Mouse (Mus musculus) midbrain, embryonic 14.5 days (tissue): ENCODE data around the gene Dmwd. TPM values are rescaled to one million over a fixed set of nuclear protein-coding genes. Genes with fewer than 3 reads are reported as not detected.

Experiments used
- ATAC-seq: fragments of 200-750 bp; cut with Nextera tagmentation; 2 replicates; pipeline ENCODE4 v1.8.0; 2017; ENCODE audit warnings: moderate number of reproducible peaks, moderate library complexity; ENCODE audit not compliant: low FRiP score, low TSS enrichment
- DNase-seq: peaks from one replicate; pipeline ENCODE4 v3.0.0-alpha.2; 2015
- H3K27ac ChIP-seq: fragments of 300-500 bp; sonication (generic); replicated peaks from 2 replicates; pipeline ENCODE4 v1.5.1; 2014; ENCODE audit warnings: mild to moderate bottlenecking, low read depth, low read length, moderate library complexity
- H3K27me3 ChIP-seq: fragments of 300-500 bp; sonication (generic); 2 replicates; pipeline ENCODE4 v1.6.1; 2014; ENCODE audit warnings: low read length, control low read depth, mixed read lengths; ENCODE audit not compliant: control insufficient read depth, insufficient read depth
- H3K36me3 ChIP-seq: fragments of 300-500 bp; sonication (generic); 2 replicates; pipeline ENCODE4 v1.6.1; 2014; ENCODE audit warnings: low read length, control low read depth; ENCODE audit not compliant: control insufficient read depth, insufficient read depth
- H3K4me1 ChIP-seq: fragments of 300-500 bp; sonication (generic); 2 replicates; pipeline ENCODE4 v1.6.1; 2014; ENCODE audit warnings: mild to moderate bottlenecking, antibody characterized with exemption, low read length, control low read depth; ENCODE audit not compliant: control insufficient read depth, insufficient read depth
- H3K4me2 ChIP-seq: fragments of 300-500 bp; sonication (generic); 2 replicates; pipeline ENCODE4 v1.6.1; 2014; ENCODE audit warnings: mild to moderate bottlenecking, low read length, moderate library complexity
- H3K4me3 ChIP-seq: fragments of 300-500 bp; sonication (generic); replicated peaks from 2 replicates; pipeline ENCODE4 v1.5.1; 2014; ENCODE audit warnings: low read depth, low read length
- H3K9ac ChIP-seq: fragments of 300-500 bp; sonication (generic); replicated peaks from 2 replicates; pipeline ENCODE4 v1.6.1; 2014; ENCODE audit warnings: mild to moderate bottlenecking, low read length, moderate library complexity
- H3K9me3 ChIP-seq: fragments of 300-500 bp; sonication (generic); 2 replicates; pipeline ENCODE4 v1.6.1; 2016; ENCODE audit warnings: low read length, control low read depth, mixed read lengths; ENCODE audit not compliant: control insufficient read depth
- WGBS: fragments of 180-500 bp; shearing (Covaris S2); extraction: QIAGEN DNeasy Blood & Tissue Kit; methylation state at CpG from one replicate; pipeline ENCODE4 v1.1.7; 2014; 5-methylcytosine and 5-hydroxymethylcytosine counted together
- polyA plus RNA-seq: library from polyadenylated mRNA; unstranded; fragments of >200 nt; fragmentation: Nextera tagmentation; extraction: Ambion mirVana; gene quantifications from 2 replicates; pipeline ENCODE4 v1.2.1, GENCODE M21; 2014

Gene Dmwd
- polyA plus RNA-seq, 1 experiment from 2014 or later: 33.2 TPM

- under 1% methylated on average over 26 of the region's 36 CpGs for WGBS
- ATAC-seq: no peak
- peaks cover 26% of the 10 kb centered on the region for H3K27me3 ChIP-seq
- H3K4me3 ChIP-seq: peak within 1 kb of the TSS; percentile 50
- no peaks in the 10 kb centered on the region for H3K9me3 ChIP-seq
- H3K9ac ChIP-seq: peak within 1 kb of the TSS; percentile 54
- H3K27ac ChIP-seq: peak within 1 kb of the TSS; percentile 75
- DNase-seq: peak; percentile 66
- H3K4me2 ChIP-seq: peak within 1 kb of the TSS; percentile 97
- peaks cover 24% of the 10 kb centered on the region for H3K4me1 ChIP-seq
- H3K36me3 ChIP-seq: peaks cover 24% of the 10 kb centered on the region
Measured at GRCm38 (mm10) chr7:19094471-19094825, 18.4 kb downstream of the Dmwd start, which contains the start of gene Six5. Gene Six5 (plus strand): TSS chr7:19094594.

GRCm38 (mm10) chr7:19094826-19095750 is 19.1 kb downstream of the Dmwd start:
- DNase-seq (peak; percentile 66), ATAC-seq (no peak)
- Histone ChIP-seq H3K27ac (peak overlapping the region; percentile 75), H3K9ac (peak overlapping the region; percentile 54), H3K27me3 (peaks cover 26% of the 10 kb centered on the region), H3K36me3 (peaks cover 18% of the 10 kb centered on the region), H3K9me3 (no peaks in the 10 kb centered on the region), H3K4me3 (peak overlapping the region; percentile 50), H3K4me2 (peak overlapping the region; percentile 97), H3K4me1 (peaks cover 24% of the 10 kb centered on the region)
- WGBS: 0% methylated on average over 82 of the region's 87 CpGs

GRCm38 (mm10) chr7:19095751-19096110 is 19.7 kb downstream of the Dmwd start:
- DNase-seq (peak; percentile 69), ATAC-seq (no peak)
- H3K36me3 ChIP-seq: peaks cover 12% of the 10 kb centered on the region
- H3K9ac ChIP-seq: peak overlapping the region; percentile 54; the same call in 1 of the 2 replicates
- no peaks in the 10 kb centered on the region for H3K9me3 ChIP-seq
- H3K27ac ChIP-seq: 0 out of 2 replicates have a peak overlapping the region, but pooled peaks have one; percentile 26
- 0% methylated on average over 19 of the region's 19 CpGs for WGBS
- H3K4me2 ChIP-seq: peak overlapping the region; percentile 97
- H3K4me3 ChIP-seq: peak overlapping the region; percentile 50
- H3K4me1 ChIP-seq: peaks cover 24% of the 10 kb centered on the region
- H3K27me3 ChIP-seq: peaks cover 23% of the 10 kb centered on the region

GRCm38 (mm10) chr7:19096421-19096976 is 20.5 kb downstream of the Dmwd start:
- H3K4me3 ChIP-seq: peak overlapping the region; percentile 50; the same call in 1 of the 2 replicates

GRCm38 (mm10) chr7:19097217-19097616 is 21.2 kb downstream of the Dmwd start:
- H3K9me3 ChIP-seq: no peaks in the 10 kb centered on the region

More at GRCm38 (mm10) chr7:19096421-19096976, 20.5 kb downstream of the Dmwd start:
- no peak for ATAC-seq
- Histone ChIP-seq H3K27ac (no peak overlapping the region), H3K9me3 (no peaks in the 10 kb centered on the region), H3K4me2 (peak overlapping the region; percentile 97), H3K36me3 (0 out of 2 replicates have a peak, but pooled peaks cover 5% of the 10 kb centered on the region), H3K27me3 (peaks cover 19% of the 10 kb centered on the region), H3K9ac (no peak overlapping the region), H3K4me1 (peaks cover 24% of the 10 kb centered on the region)
- no peak for DNase-seq
- 58% methylated on average over 5 of the region's 5 CpGs for WGBS

GRCm38 (mm10) chr7:19097863-19098262 is 21.8 kb downstream of the Dmwd start:
- Histone ChIP-seq H3K27ac (no peak overlapping the region), H3K27me3 (peaks cover 9% of the 10 kb centered on the region), H3K4me2 (no peak overlapping the region), H3K4me3 (no peak overlapping the region), H3K36me3 (no peaks in the 10 kb centered on the region), H3K9me3 (no peaks in the 10 kb centered on the region), H3K4me1 (peaks cover 18% of the 10 kb centered on the region), H3K9ac (no peak overlapping the region)
- no peak for ATAC-seq
- DNase-seq: no peak

More at GRCm38 (mm10) chr7:19097217-19097616, 21.2 kb downstream of the Dmwd start:
- H3K4me2 ChIP-seq: no peak overlapping the region
- no peak overlapping the region for H3K4me3 ChIP-seq
- H3K4me1 ChIP-seq: peaks cover 24% of the 10 kb centered on the region
- peaks cover 14% of the 10 kb centered on the region for H3K27me3 ChIP-seq
- ATAC-seq (no peak), DNase-seq (no peak)
- H3K27ac ChIP-seq: no peak overlapping the region
- no peaks in the 10 kb centered on the region for H3K36me3 ChIP-seq
- H3K9ac ChIP-seq: no peak overlapping the region
- WGBS: 59% methylated on average over 2 of the region's 2 CpGs

GRCm38 (mm10) chr7:19098811-19099210 is 22.8 kb downstream of the Dmwd start:
- Histone ChIP-seq H3K27me3 (peaks cover 8% of the 10 kb centered on the region), H3K4me2 (no peak overlapping the region), H3K27ac (no peak overlapping the region), H3K4me3 (no peak overlapping the region), H3K36me3 (no peaks in the 10 kb centered on the region), H3K9me3 (no peaks in the 10 kb centered on the region), H3K4me1 (peaks cover 10% of the 10 kb centered on the region; the same call in 1 of the 2 replicates), H3K9ac (no peak overlapping the region)
- DNase-seq (no peak), ATAC-seq (no peak)
- 59% methylated on average over 7 of the region's 7 CpGs for WGBS

GRCm38 (mm10) chr7:19100290-19100689 is 24.3 kb downstream of the Dmwd start:
- 96% methylated on average over 1 of the region's 1 CpGs for WGBS
- no peak overlapping the region for H3K4me2 ChIP-seq
- ATAC-seq (no peak), DNase-seq (no peak)
- H3K9ac ChIP-seq: no peak overlapping the region
- H3K4me1 ChIP-seq: 0 out of 2 replicates have a peak, but pooled peaks cover 5% of the 10 kb centered on the region
- no peak overlapping the region for H3K27ac ChIP-seq
- H3K4me3 ChIP-seq: no peak overlapping the region
- no peaks in the 10 kb centered on the region for H3K9me3 ChIP-seq
- 0 out of 2 replicates have a peak, but pooled peaks cover 3% of the 10 kb centered on the region for H3K27me3 ChIP-seq
- no peaks in the 10 kb centered on the region for H3K36me3 ChIP-seq
